9 mouse cellular contexts compared by ENCODE assay signal in the genomic region with DNA sequence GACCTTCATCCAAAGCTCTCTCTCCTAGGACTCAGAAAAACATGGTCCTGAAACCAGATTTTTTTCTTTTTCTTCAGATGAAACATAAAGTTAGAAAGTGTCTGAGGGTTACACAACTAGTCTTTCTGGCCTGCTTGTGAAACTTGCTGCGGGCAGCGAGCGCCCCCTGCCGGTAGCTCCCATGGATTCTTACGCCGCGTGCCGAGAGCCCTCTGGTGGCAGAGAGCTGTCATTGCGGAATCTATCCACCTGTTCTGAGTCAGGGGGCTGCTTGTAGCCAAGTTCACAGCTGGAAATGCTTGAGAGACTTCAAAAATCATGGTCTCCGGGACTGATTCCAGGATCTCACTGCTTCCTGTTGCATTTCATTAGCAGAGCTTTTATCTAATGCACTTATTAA.
DNase-seq lines count a peak whose midpoint lies in the region; ATAC-seq and TF ChIP-seq lines count a peak whose summit lies in the region.
"Had no signal": no experiment of that assay in that cellular context is flagged by ENCODE, and none has a peak within 500 bp of the region (broad histone marks: within the 10 kb centered on the region; RNA-seq: fewer than 3 reads in every experiment).

No protein-coding gene starts in this region.

- peak; percentile 100 for TF ChIP-seq CTCF in kidney, postnatal 0 days (IDR thresholded peaks at IDR 0.05; ENCODE audit: low read depth)

- H3K4me3 ChIP-seq in kidney, postnatal 0 days (replicated peaks; ENCODE audit: low read depth, low read length): no peak overlapping the region
- H3K4me3 ChIP-seq in liver, embryonic 11.5 days (ENCODE audit: low read depth, low read length): no peak overlapping the region
- H3K4me3 ChIP-seq: heart, embryonic 15.5 days had no signal

- 0% methylated on average over 10 of the region's 10 CpGs for WGBS in kidney, postnatal 0 days
- 1% methylated on average over 10 of the region's 10 CpGs for WGBS in liver, embryonic 11.5 days

- peak; percentile 81 to 82 for DNase-seq in B cell, adult 2 months
- DNase-seq in adipocyte (ENCODE audit: low spot score): peak; percentile 83
- DNase-seq in embryo, embryonic 10 days (ENCODE audit: low spot score): peak; percentile 91
- peak; percentile 80 to 86 for DNase-seq in gastrocnemius, postnatal 4 days (ENCODE audit: low spot score in 2 of 2)
- peak; percentile 91 for DNase-seq in kidney, postnatal 0 days (ENCODE audit: low spot score)
- peak; percentile 86 for DNase-seq in liver, embryonic 11.5 days (ENCODE audit: low spot score)
- peak; percentile 83 for DNase-seq in retina, postnatal 1 day
- DNase-seq in urinary bladder, adult 18-20 months (ENCODE audit: low spot score in 2 of 2): peak; percentile 75 to 85

- H3K9me3 ChIP-seq in kidney, postnatal 0 days (replicated peaks; ENCODE audit: low read length): no peaks in the 10 kb centered on the region
- H3K9me3 ChIP-seq in liver, embryonic 11.5 days (ENCODE audit: control insufficient read depth, low read length): no peaks in the 10 kb centered on the region
- H3K9me3 ChIP-seq: heart, embryonic 15.5 days had no signal

- H3K4me1 ChIP-seq in kidney, postnatal 0 days (replicated peaks; ENCODE audit: insufficient read depth, low read length): peaks cover 4% of the 10 kb centered on the region; the same call in 1 of the 2 replicates
- no peaks in the 10 kb centered on the region; the same call in 1 of the 2 replicates for H3K4me1 ChIP-seq in liver, embryonic 11.5 days (replicated peaks; ENCODE audit: control insufficient read depth, insufficient read depth, low read length)

- no peaks in the 10 kb centered on the region for H3K36me3 ChIP-seq in kidney, postnatal 0 days (ENCODE audit: insufficient read depth, low read length)
- no peaks in the 10 kb centered on the region for H3K36me3 ChIP-seq in liver, embryonic 11.5 days (ENCODE audit: control insufficient read depth, insufficient read depth, low read length)
- H3K36me3 ChIP-seq: heart, embryonic 15.5 days had no signal

- no peaks in the 10 kb centered on the region for H3K27me3 ChIP-seq in kidney, postnatal 0 days (ENCODE audit: insufficient read depth, low read length)
- no peaks in the 10 kb centered on the region for H3K27me3 ChIP-seq in liver, embryonic 11.5 days (replicated peaks; ENCODE audit: control insufficient read depth, insufficient read depth, low read length)

- ATAC-seq in kidney, postnatal 0 days (replicated peaks; ENCODE audit: low FRiP score, low read depth): no peak
- no peak for ATAC-seq in liver, embryonic 11.5 days (replicated peaks; ENCODE audit: low FRiP score)

- no peak overlapping the region for H3K27ac ChIP-seq in kidney, postnatal 0 days
- no peak overlapping the region for H3K27ac ChIP-seq in liver, embryonic 11.5 days (ENCODE audit: low read depth, low read length)
- H3K27ac ChIP-seq: heart, embryonic 15.5 days had no signal

- H3K9ac ChIP-seq in kidney, postnatal 0 days (ENCODE audit: low read depth, low read length): no peak overlapping the region
- H3K9ac ChIP-seq in liver, embryonic 11.5 days (ENCODE audit: low read depth, low read length): no peak overlapping the region
- H3K9ac ChIP-seq: heart, embryonic 15.5 days had no signal

- H3K4me2 ChIP-seq in kidney, postnatal 0 days (ENCODE audit: low read length): no peak overlapping the region
- H3K4me2 ChIP-seq in liver, embryonic 11.5 days: no peak overlapping the region
- H3K4me2 ChIP-seq: heart, embryonic 15.5 days had no signal
